Mouse (Mus musculus): ENCODE measurements at regions not wholly inside any gene's neighbourhood (a gene's known extent, or its start where the extent isn't known, plus 50 kb on each side); places are given as distances from the start of the nearest gene placed in this dataset.

DNA sequence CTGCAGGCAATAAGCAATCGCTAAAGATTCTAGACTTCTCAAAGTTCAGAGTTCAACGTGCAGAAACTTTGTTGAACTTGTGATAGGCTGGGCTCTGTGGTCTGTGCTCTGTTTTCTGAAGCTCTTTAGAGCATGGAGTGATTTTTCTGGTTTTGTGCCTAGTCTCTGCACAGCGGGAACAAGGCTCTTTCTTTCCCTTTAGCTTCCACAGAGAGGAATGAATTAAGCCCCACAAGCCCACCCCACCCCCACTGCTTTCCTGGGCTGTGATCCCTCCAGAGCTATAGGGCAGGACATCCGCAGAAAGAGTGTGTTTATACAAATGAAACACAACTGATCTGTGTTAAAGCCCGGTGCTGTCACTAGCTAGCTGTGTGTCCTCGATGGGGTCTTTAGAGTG, 264.3 kb downstream of the Tcf7l2 start:
- 50% methylated on average over 6 of the region's 6 CpGs for WGBS
- H3K4me1 ChIP-seq (ENCODE audit: control insufficient read depth in 2 of 2, insufficient read depth in 2 of 2, low read length in 2 of 2): no peaks in the 10 kb centered on the region
- 0 out of 2 replicates have a peak, but pooled peaks cover 4% of the 10 kb centered on the region for H3K9me3 ChIP-seq (ENCODE audit: control insufficient read depth, low read length)
- no peak overlapping the region for H3K4me3 ChIP-seq (ENCODE audit: control insufficient read depth in 1 of 2, insufficient read depth in 1 of 2, low read depth in 1 of 2, low read length in 2 of 2)
- H3K36me3 ChIP-seq (ENCODE audit: control insufficient read depth, insufficient read depth, low read length): no peaks in the 10 kb centered on the region
- no peak for ATAC-seq (ENCODE audit: insufficient number of reproducible peaks, insufficient read depth, low FRiP score, low read depth)
- no peak overlapping the region for H3K27ac ChIP-seq (replicated peaks in 1 of 2; ENCODE audit: control insufficient read depth in 1 of 2, insufficient read depth in 1 of 2, low read depth in 2 of 2, low read length in 2 of 2)
- H3K4me2 ChIP-seq (ENCODE audit: low read length): no peak overlapping the region
- H3K27me3 ChIP-seq (ENCODE audit: control insufficient read depth, insufficient read depth, low read length): no peaks in the 10 kb centered on the region
- H3K9ac ChIP-seq (ENCODE audit: low read length): no peak overlapping the region

DNA sequence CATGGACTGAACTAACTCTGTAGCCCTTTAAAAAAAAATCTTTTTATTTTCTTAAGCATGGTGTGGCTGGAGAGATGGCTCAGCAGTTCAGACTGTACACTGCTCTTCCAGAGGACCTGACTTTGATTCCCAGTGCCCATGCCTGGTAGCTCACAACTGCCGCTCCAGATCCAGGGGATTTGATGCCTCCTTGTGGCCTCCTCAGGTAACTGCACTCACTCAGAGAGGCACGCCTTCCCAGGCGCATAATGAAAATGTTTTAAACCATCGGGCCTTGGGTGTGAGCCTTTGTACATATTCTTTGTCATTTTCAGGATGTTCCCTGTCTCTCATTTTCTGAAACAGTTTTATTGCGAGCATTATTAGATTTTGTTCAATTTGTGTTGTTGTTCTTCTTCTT, 265.8 kb downstream of the Tcf7l2 start:
- Histone ChIP-seq H3K4me2 (ENCODE audit: low read length) (no peak overlapping the region), H3K9me3 (ENCODE audit: control insufficient read depth, low read length) (0 out of 2 replicates have a peak, but pooled peaks cover 4% of the 10 kb centered on the region), H3K4me3 (ENCODE audit: control insufficient read depth in 1 of 2, insufficient read depth in 1 of 2, low read depth in 1 of 2, low read length in 2 of 2) (no peak overlapping the region), H3K4me1 (ENCODE audit: control insufficient read depth in 2 of 2, insufficient read depth in 2 of 2, low read length in 2 of 2) (no peaks in the 10 kb centered on the region), H3K27me3 (ENCODE audit: control insufficient read depth, insufficient read depth, low read length) (no peaks in the 10 kb centered on the region), H3K36me3 (ENCODE audit: control insufficient read depth, insufficient read depth, low read length) (no peaks in the 10 kb centered on the region), H3K9ac (ENCODE audit: low read length) (no peak overlapping the region), H3K27ac (replicated peaks in 1 of 2; ENCODE audit: control insufficient read depth in 1 of 2, insufficient read depth in 1 of 2, low read depth in 2 of 2, low read length in 2 of 2) (no peak overlapping the region)
- no peak for ATAC-seq (ENCODE audit: insufficient number of reproducible peaks, insufficient read depth, low FRiP score, low read depth)
- WGBS: 95% methylated on average over 5 of the region's 5 CpGs

DNA sequence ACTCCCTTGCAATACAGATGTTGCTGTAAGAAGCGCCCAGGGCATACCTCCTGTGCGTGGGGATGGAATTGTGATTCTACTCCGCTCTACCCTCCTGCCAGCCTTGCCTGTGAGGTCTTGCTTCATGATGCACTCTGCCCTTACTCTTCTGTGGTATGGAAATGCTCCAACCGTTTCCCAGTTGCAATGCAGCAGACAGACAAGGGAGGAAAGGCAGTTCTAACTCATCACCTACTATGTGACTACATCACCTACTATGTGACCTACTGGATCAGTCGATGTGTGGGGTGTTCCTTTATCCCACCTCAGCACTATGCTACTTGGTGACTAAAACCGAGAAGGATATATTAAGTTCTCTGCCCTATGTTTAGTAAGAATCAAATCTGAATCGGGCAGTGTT, 269.1 kb downstream of the Tcf7l2 start:
- 0 out of 2 replicates have a peak, but pooled peaks cover 4% of the 10 kb centered on the region for H3K9me3 ChIP-seq (ENCODE audit: control insufficient read depth, low read length)

DNA sequence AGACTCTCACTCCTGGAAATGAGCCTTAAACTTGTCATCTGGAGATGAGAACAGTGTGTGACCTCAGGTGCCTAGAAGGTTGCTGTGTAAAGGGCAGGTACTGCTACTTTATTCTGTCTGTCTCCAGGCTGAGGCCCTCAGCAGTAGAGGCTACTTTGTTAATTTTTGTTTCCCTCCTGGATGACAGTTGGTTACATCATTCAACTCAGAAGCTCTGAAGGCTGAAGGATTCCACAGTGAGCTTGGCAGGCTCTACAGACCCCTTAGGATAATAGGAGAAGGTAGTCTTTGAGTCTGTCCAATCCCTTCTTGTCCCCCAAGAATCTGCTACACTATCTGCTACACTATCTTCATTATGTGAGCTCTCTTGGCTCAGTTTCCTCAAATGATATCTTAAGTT, 269.7 kb downstream of the Tcf7l2 start:
- ATAC-seq (ENCODE audit: insufficient number of reproducible peaks, insufficient read depth, low FRiP score, low read depth): no peak

More for the DNA sequence above, 269.1 kb downstream of the Tcf7l2 start:
- Histone ChIP-seq H3K4me3 (ENCODE audit: control insufficient read depth in 1 of 2, insufficient read depth in 1 of 2, low read depth in 1 of 2, low read length in 2 of 2) (no peak overlapping the region), H3K27ac (replicated peaks in 1 of 2; ENCODE audit: control insufficient read depth in 1 of 2, insufficient read depth in 1 of 2, low read depth in 2 of 2, low read length in 2 of 2) (no peak overlapping the region), H3K27me3 (ENCODE audit: control insufficient read depth, insufficient read depth, low read length) (no peaks in the 10 kb centered on the region), H3K4me1 (ENCODE audit: control insufficient read depth in 2 of 2, insufficient read depth in 2 of 2, low read length in 2 of 2) (no peaks in the 10 kb centered on the region), H3K4me2 (ENCODE audit: low read length) (no peak overlapping the region), H3K36me3 (ENCODE audit: control insufficient read depth, insufficient read depth, low read length) (no peaks in the 10 kb centered on the region), H3K9ac (ENCODE audit: low read length) (no peak overlapping the region)
- no peak for ATAC-seq (ENCODE audit: insufficient number of reproducible peaks, insufficient read depth, low FRiP score, low read depth)
- 86% methylated on average over 7 of the region's 7 CpGs for WGBS

DNA sequence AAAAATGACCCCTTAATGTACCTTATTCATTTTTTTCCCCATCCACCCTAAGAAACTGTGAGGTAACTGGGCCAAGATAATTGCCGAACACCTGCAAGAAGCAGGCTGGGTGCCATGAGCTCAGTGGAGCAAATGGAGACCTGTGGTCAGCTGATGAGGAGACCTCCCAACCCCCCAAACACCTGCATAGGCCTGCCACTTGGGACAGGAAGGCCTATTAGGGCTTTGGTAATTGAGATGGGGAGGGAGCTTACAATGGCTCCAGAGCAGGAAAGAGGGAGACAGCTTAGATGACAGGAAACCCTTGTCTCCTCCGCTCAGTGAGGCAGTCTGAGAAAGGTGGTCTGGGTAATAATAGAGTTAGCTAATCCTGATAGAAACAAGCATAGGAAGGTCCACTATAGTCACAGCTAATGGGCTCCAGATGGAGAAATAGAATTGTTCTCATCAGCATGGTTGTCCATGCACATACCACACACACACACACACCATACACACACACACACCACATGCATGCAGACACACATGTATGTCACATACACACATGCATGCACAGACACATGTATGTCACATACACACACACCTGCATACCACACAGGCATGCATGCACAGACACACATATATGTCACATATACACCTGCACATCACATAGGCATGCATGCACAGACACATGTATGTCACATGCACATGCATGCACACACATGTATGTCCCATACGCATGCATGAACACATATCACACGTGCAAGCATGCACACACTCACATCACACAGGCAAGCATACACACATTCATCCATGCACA, 270.2 kb upstream of the Habp2 start:
- H3K27ac ChIP-seq (replicated peaks in 1 of 2; ENCODE audit: control insufficient read depth in 1 of 2, insufficient read depth in 1 of 2, low read depth in 2 of 2, low read length in 2 of 2): no peak overlapping the region
- H3K4me1 ChIP-seq (ENCODE audit: control insufficient read depth in 2 of 2, insufficient read depth in 2 of 2, low read length in 2 of 2): no peaks in the 10 kb centered on the region
- no peak overlapping the region for H3K9ac ChIP-seq (ENCODE audit: low read length)
- WGBS: 75% methylated on average over 4 of the region's 4 CpGs
- no peak overlapping the region for H3K4me2 ChIP-seq (ENCODE audit: low read length)
- no peak for ATAC-seq (ENCODE audit: insufficient number of reproducible peaks, insufficient read depth, low FRiP score, low read depth)
- H3K27me3 ChIP-seq (ENCODE audit: control insufficient read depth, insufficient read depth, low read length): no peaks in the 10 kb centered on the region
- no peaks in the 10 kb centered on the region for H3K36me3 ChIP-seq (ENCODE audit: control insufficient read depth, insufficient read depth, low read length)
- H3K9me3 ChIP-seq (ENCODE audit: control insufficient read depth, low read length): no peaks in the 10 kb centered on the region
- H3K4me3 ChIP-seq (ENCODE audit: control insufficient read depth in 1 of 2, insufficient read depth in 1 of 2, low read depth in 1 of 2, low read length in 2 of 2): no peak overlapping the region

More for the DNA sequence above, 269.7 kb downstream of the Tcf7l2 start:
- Histone ChIP-seq H3K27me3 (ENCODE audit: control insufficient read depth, insufficient read depth, low read length) (no peaks in the 10 kb centered on the region), H3K4me3 (ENCODE audit: control insufficient read depth in 1 of 2, insufficient read depth in 1 of 2, low read depth in 1 of 2, low read length in 2 of 2) (no peak overlapping the region), H3K27ac (replicated peaks in 1 of 2; ENCODE audit: control insufficient read depth in 1 of 2, insufficient read depth in 1 of 2, low read depth in 2 of 2, low read length in 2 of 2) (no peak overlapping the region), H3K9ac (ENCODE audit: low read length) (no peak overlapping the region), H3K4me1 (ENCODE audit: control insufficient read depth in 2 of 2, insufficient read depth in 2 of 2, low read length in 2 of 2) (no peaks in the 10 kb centered on the region), H3K36me3 (ENCODE audit: control insufficient read depth, insufficient read depth, low read length) (no peaks in the 10 kb centered on the region), H3K4me2 (ENCODE audit: low read length) (no peak overlapping the region), H3K9me3 (ENCODE audit: control insufficient read depth, low read length) (0 out of 2 replicates have a peak, but pooled peaks cover 4% of the 10 kb centered on the region)

DNA sequence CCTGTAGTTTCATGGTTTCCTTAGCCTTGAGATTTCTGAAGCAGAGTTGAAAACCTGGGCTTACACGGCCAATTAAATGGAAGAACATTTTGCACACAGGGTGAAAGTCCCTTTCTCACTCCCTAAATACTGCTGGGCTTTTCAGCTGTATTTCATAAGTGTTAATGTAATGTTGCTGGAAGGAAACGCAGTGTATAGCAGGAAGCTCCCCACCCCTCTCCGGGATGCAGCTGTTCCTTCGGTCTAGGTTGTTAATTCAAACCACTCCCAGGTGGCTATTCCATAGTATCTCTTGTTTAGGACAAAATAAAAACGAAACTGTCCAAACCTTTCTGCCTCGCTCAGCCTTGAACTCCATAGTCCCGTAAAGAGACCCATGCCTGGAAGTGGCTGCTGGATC, 269.4 kb upstream of the Habp2 start:
- Histone ChIP-seq H3K9me3 (ENCODE audit: control insufficient read depth, low read length) (no peaks in the 10 kb centered on the region), H3K4me1 (ENCODE audit: control insufficient read depth in 2 of 2, insufficient read depth in 2 of 2, low read length in 2 of 2) (no peaks in the 10 kb centered on the region), H3K4me2 (ENCODE audit: low read length) (no peak overlapping the region), H3K27ac (replicated peaks in 1 of 2; ENCODE audit: control insufficient read depth in 1 of 2, insufficient read depth in 1 of 2, low read depth in 2 of 2, low read length in 2 of 2) (no peak overlapping the region), H3K36me3 (ENCODE audit: control insufficient read depth, insufficient read depth, low read length) (no peaks in the 10 kb centered on the region), H3K27me3 (ENCODE audit: control insufficient read depth, insufficient read depth, low read length) (no peaks in the 10 kb centered on the region), H3K4me3 (ENCODE audit: control insufficient read depth in 1 of 2, insufficient read depth in 1 of 2, low read depth in 1 of 2, low read length in 2 of 2) (no peak overlapping the region), H3K9ac (ENCODE audit: low read length) (no peak overlapping the region)
- no peak for ATAC-seq (ENCODE audit: insufficient number of reproducible peaks, insufficient read depth, low FRiP score, low read depth)
- WGBS: 70% methylated on average over 7 of the region's 7 CpGs

DNA sequence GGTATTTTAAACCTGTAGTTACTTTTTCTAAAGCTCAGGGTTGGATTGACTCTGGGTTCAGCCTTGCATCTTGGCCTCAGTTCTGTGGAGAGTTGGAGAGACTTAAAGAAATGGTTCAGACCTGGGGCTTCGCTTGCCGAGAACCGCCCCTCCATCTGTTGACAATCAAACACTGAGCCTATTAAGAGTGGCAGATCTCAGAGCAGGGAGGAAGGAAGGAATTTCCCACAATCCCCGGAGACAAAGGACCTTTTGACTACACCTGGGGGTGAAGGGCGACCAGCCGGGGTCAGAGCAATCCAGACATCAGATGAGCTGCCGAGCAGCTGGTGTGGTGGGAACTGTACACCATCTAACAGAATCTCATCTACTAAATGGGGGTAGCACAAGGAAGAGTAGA, 267.8 kb upstream of the Habp2 start:
- H3K36me3 ChIP-seq (ENCODE audit: control insufficient read depth, insufficient read depth, low read length): no peaks in the 10 kb centered on the region
- no peak overlapping the region for H3K9ac ChIP-seq (ENCODE audit: low read length)
- no peak overlapping the region for H3K27ac ChIP-seq (replicated peaks in 1 of 2; ENCODE audit: control insufficient read depth in 1 of 2, insufficient read depth in 1 of 2, low read depth in 2 of 2, low read length in 2 of 2)
- no peaks in the 10 kb centered on the region for H3K27me3 ChIP-seq (ENCODE audit: control insufficient read depth, insufficient read depth, low read length)
- 57% methylated on average over 7 of the region's 7 CpGs for WGBS
- H3K4me1 ChIP-seq (ENCODE audit: control insufficient read depth in 2 of 2, insufficient read depth in 2 of 2, low read length in 2 of 2): no peaks in the 10 kb centered on the region
- ATAC-seq (ENCODE audit: insufficient number of reproducible peaks, insufficient read depth, low FRiP score, low read depth): no peak
- H3K9me3 ChIP-seq (ENCODE audit: control insufficient read depth, low read length): no peaks in the 10 kb centered on the region
- H3K4me3 ChIP-seq (ENCODE audit: control insufficient read depth in 1 of 2, insufficient read depth in 1 of 2, low read depth in 1 of 2, low read length in 2 of 2): no peak overlapping the region
- H3K4me2 ChIP-seq (ENCODE audit: low read length): no peak overlapping the region

DNA sequence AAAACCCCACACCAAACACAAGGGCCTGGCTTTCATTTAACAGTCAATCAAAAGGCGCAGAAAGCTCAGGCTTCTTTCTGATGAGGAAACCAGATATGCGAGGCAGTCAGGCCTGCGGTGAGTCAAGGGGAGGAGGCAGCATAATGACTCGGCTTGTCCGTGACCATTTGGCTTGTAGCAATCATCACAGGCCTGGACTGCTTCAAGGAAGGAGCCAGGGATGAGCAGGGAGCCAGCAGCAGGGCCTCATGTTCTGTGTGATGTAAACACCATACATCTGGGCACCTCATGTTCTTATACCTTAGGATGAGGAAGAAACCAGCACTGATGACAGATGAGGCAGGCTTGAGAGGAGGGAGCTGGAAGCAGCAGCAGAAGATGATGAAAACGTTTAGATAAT, 264.6 kb upstream of the Habp2 start:
- no peaks in the 10 kb centered on the region for H3K9me3 ChIP-seq (ENCODE audit: control insufficient read depth, low read length)
- no peak overlapping the region for H3K4me2 ChIP-seq (ENCODE audit: low read length)
- 24% methylated on average over 6 of the region's 6 CpGs for WGBS
- no peak overlapping the region for H3K27ac ChIP-seq (replicated peaks in 1 of 2; ENCODE audit: control insufficient read depth in 1 of 2, insufficient read depth in 1 of 2, low read depth in 2 of 2, low read length in 2 of 2)
- H3K4me1 ChIP-seq (ENCODE audit: control insufficient read depth in 2 of 2, insufficient read depth in 2 of 2, low read length in 2 of 2): no peaks in the 10 kb centered on the region
- H3K36me3 ChIP-seq (ENCODE audit: control insufficient read depth, insufficient read depth, low read length): no peaks in the 10 kb centered on the region
- H3K27me3 ChIP-seq (ENCODE audit: control insufficient read depth, insufficient read depth, low read length): no peaks in the 10 kb centered on the region
- ATAC-seq (ENCODE audit: insufficient number of reproducible peaks, insufficient read depth, low FRiP score, low read depth): no peak
- no peak overlapping the region for H3K9ac ChIP-seq (ENCODE audit: low read length)
- H3K4me3 ChIP-seq (ENCODE audit: control insufficient read depth in 1 of 2, insufficient read depth in 1 of 2, low read depth in 1 of 2, low read length in 2 of 2): no peak overlapping the region
